Mouse (Mus musculus) cerebral cortex, adult 2 months (tissue): ENCODE data around the gene Ccdc170.

Source experiments
- WGBS: fragments of 180-500 bp; shearing (Covaris S2); methylation state at CpG from one replicate; pipeline ENCODE4 v1.1.7; 2018; 5-methylcytosine and 5-hydroxymethylcytosine counted together

Ccdc170 gene

DNA sequence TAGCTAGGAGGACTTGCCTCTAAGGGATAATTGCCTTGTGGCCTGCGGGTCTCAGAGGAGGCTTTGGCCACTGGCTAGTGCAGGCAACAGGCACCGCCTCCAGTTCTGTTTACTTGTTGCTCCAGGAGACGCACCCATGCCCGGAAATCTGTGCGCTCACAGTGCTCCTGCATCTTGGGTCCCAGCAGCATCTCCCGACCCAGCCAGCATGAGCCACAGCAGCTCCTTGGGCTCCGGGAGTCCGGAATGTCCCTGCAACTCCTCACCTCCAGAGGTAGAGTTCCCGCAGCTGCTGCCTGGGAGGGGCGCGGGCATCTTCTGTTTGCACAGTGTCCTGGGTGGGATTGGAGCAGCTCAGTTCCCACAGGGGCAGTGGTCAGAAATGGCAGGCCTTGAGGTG, at the start of gene Ccdc170:
TSS of gene Ccdc170 (plus strand) at position 148 of the 400 bp plus-strand sequence.
- WGBS = 57% methylated on average over 11 of the region's 11 CpGs

DNA sequence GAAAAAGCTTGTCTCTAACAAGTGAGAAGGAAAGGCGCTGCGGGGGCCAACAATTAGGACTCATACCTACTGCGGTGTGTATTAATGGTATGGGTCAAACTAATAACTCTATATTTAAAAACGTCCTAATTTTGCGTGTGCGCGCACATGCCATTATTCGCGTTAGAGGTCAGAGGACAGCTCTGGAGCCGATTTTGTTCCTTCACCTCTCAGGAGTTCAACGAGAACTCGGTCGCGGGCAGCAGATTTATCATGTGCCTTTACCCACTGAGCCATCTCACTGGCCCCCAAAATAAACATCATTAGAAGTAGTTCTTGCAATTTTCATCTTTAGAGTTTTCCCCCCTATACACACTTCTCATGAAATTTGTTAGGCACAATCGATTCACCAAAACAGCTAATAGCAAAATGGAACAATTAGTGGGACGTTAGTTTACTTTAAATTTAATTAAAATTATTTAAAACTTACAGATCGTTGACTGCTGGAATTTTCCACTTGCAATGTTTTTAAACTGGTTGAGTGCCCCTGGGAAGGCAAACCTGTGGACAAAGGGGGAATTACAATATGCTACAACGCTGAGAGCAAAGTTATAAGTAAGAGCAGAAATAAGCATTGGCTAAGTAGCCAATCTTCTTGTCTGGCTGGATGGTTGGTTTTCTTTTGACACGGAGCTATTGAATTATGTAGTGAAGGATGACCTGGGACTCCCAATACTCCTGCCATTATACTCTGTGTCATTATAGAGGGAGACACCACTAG, 49.1 kb upstream of the Ccdc170 start:
- 9% methylated on average over 19 of the region's 19 CpGs for WGBS

DNA sequence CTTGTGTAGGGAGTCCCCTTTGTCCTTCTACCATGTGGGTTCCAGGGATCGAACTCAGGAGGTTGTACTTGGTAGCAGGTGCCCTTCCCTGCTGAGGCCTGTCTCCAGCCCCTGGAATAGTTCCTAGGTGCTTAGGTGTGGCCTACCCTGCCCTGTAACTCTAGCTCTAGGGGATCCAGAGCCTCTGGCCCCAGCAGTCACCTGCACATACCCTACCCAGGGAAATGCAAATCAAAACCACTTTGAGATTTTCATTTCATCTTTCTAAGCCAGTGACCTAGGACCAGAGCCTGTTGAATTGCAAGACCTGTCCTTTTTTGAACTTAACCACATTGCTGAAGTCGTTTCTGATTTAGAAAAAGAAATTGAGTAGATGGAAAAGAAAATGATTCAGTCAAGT, 48.4 kb upstream of the Ccdc170 start:
- WGBS = 80% methylated on average over 2 of the region's 2 CpGs

DNA sequence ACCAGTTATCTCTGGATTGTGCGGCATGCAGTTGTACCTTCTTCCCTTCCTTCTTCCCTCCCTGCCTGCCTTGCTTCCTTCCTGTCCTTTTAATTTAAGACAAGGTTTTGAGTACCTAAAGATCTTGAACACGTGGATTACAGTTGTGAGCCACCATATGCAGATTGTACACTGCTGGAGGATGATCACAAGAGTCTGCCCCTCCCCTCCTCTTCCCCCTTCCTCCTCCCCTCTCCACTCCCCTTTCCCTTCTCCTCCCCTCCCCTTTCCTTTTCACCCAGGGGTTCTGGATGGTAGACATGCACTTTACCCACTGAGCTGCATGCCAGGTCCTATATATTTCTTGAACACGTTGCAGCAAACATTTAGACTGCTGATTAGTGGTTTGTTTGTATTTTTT, 46.9 kb upstream of the Ccdc170 start:
- WGBS = 90% methylated on average over 3 of the region's 3 CpGs

DNA sequence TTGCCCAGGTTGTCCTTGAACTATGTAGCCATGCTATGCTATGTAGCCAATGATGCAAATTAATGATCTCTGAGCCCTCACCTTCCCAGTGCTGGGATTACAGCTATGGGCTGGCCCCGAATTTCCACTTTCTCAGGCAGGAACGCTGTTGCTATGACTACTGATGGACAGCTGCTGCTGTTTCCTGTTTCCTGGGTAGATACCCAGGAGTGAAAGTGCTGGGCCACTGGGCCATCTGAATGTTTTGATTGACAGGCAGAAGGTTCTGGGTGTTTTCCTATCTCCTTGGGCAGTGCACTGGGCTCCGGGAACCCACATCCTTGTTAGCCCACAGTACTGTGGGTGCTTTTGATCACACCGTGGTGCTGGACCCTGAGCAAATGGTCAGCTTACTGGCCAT, 25.9 kb upstream of the Ccdc170 start:
- 81% methylated on average over 4 of the region's 4 CpGs for WGBS

DNA sequence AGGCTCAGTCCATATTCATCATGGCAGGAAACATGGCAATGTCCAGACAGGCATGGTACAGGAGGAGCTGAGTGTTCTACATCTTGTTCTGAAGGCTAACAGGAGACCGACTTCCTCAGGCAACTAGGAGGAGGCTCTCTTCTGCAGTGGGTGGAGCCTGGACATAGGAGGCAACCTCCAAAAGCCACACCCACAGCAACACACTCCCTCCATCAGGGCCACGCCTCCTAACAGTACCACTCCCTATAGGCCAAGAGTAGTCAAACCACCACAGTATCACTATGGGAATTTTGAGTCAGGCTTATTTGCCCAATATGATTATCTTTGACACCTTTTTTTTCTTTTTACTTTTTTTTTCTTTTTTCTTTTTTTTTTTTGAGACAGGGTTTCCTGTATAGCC, 22.1 kb upstream of the Ccdc170 start:
- 93% methylated on average over 2 of the region's 2 CpGs for WGBS

DNA sequence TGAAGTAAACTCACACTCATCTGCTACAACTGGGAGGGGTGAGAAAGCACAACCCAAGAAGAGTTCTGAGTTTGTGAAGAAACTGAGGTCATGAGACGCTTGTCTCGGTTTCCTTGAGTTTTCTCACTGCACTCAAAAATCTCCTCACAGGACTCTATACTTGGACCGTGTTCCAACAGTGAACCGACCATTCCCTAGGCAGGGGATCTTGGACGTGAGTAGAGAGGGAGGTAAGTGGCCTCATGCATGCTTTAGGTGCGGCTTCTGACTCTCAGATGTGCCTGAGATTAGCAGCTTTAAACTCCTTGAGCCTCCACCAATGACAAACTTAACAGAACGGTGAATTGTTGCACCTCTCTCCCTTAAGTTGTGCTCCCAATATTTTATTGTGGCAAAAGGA, 16.5 kb upstream of the Ccdc170 start:
- 87% methylated on average over 7 of the region's 7 CpGs for WGBS

DNA sequence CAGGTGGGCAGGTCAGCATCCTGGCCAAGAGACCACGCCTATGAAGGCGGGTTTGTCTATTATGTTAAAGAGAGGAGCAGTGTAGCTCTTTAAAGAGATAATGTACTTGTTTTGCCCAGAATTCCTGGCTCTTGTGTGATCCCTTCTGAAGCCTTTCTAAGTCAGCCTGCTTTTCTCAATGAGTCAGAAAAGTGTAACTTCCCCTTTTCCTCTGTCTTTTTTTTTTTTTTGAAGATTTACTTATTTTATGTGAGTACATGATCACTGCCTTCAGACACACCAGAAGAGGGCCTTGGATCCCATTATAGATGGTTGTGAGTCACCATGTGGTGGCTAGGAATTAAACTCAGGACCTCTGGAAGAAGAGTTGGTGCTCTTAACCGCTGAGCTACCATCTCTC, 12.9 kb upstream of the Ccdc170 start:
- WGBS = 81% methylated on average over 3 of the region's 3 CpGs

DNA sequence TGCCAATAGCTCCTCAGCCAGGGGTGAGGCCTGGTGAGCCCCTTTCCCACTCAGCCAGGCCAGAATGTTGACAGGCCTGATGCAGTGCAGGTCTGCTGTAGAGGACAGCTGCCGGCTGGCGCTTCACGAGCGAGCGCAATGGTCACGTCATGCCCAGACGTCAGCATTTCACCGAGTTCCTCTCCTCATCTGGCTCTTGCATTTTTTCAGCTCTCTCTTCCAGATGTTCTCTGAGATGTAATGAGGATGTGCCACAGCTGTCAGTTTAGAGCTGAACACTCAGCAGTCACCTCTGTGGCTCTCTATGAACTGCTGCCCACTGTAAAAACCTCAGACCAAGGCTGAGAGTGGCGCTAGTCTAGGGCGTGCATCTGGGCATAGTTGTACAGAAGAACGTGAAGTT, 8.7 kb upstream of the Ccdc170 start:
- WGBS = 92% methylated on average over 11 of the region's 11 CpGs

DNA sequence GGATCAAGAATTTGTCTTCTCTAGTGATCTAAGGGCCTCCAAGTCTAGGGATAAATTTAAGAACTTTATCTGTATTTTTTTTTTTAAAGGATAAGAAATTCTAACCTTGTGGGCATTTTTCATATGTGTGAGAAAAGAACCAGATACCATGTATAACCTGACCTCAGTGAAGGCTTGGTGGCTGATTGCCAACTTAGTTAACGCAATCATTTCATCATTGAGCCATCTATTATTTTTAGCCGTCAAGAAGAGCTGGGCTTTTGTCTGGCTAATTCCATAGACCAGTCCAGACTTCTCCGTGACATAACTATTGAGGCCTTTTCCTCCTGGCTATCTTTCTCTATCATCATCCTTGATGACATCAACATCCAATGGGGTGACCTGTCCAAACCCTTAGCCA, 6.9 kb upstream of the Ccdc170 start:
- WGBS = 89% methylated on average over 3 of the region's 3 CpGs

DNA sequence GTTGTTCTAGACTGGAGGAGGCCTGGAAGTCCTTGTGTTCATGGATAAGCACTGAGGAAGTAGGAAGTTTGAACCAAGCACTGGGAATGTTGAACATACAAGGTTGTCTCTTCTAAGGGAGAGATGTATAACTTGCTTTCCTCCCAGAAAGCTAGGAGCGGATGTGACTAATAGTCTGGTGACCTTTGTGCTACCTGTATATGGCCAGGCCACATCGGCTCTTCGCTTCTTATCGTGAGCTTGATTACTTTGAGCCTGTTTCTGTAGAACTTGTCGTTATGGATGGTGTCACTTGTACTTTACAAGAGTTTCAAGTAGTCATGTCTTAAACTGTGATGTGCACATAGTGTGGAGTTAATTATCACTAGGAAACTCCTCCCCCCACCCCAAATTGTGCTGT, 5.7 kb upstream of the Ccdc170 start:
- WGBS = 92% methylated on average over 5 of the region's 5 CpGs

DNA sequence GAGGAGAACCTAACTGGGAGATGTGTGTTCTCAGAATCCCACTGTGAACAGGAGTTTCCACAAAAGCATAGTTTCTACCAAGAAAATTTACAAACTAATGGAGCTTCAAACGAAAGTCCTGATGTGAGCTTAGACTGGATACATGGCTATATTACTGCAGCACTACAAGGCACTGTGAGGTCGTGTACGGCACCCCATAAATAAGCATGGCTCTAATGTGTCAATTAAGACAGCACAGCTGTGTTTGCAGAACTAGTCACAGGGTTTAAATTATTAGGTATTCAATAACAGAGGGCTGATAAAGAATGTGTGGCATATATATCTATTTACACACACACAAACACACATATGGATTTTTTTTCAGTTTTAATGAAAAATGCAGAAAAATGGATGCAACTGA, 1.4 kb upstream of the Ccdc170 start:
- 91% methylated on average over 3 of the region's 3 CpGs for WGBS

DNA sequence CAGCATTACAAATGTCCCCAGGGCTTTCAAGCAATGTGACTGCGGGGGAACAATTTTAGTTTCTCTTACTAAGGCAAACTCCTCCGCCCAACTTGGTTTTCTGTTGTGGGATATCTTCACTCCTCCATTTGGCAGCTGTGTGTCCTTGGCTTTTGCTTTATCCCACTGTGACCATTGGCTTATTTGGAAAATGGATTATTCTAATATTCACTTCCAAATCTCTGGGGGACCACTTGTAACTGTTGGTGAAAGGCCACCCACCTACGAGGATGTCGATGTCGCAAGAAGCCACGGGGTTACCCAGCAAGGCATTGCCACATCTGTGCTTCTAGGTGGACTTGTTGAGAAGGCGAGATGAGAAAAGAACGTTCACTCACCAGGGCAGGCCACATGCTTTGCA, 607 bp upstream of the Ccdc170 start:
- WGBS = 88% methylated on average over 8 of the region's 8 CpGs

DNA sequence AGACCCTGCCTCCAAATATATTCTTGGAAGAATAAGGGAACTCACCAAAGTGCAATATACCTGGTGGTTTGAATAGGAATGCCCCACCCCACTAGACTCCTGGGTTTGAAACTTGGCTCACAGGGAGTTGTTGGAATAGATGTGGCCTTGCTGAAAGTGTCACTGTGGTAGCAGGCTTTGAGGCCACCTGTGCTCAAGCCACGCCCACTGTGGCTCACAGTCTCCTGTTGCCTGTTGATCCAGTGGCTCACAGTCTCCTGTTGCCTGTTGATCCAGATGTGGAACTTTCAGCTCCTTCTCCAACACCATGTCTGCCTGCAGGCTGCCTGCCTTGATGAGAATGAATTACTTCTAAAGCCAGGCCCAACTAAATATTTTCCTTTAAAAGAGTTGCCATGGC, 1.5 kb downstream of the Ccdc170 start:
- 97% methylated on average over 1 of the region's 1 CpGs for WGBS

DNA sequence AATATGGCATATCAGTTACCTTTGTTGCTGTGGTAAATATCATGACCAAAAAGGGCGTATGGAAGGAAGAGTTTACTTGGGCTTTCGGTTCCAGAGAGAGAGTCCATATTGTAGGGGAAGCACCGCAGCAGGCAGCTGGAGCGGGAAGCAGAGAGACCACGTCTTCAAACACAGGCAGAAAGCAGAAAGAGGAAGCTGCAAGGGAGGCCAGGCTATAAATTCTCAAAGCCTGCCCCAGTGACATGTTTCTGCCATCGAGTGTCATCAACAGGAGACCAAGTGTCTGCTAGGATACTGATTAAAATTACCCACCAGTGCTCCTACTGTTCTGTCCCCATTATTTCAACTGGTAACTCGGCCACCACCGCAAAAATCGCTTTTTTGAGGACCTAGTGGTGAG, 2.7 kb downstream of the Ccdc170 start:
- 85% methylated on average over 9 of the region's 9 CpGs for WGBS

DNA sequence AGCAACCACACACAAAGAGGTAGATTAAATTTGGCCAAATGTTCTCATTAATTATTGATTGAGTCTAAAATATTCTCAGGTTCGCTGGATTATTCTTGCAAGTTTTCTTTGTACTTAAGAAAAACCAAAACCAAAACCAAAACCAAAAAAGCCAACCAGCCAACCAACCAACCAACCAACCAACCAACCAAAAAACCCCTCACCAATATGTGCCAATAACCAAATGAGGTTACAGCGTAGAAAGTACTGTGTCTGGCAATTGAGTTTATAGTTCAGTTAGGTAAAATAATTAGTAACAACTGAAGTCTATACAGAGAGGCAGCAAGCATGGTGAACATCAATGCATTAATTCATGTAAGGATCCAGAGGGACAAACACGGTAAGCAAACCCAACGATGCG, 7.6 kb downstream of the Ccdc170 start:
- 78% methylated on average over 5 of the region's 5 CpGs for WGBS

DNA sequence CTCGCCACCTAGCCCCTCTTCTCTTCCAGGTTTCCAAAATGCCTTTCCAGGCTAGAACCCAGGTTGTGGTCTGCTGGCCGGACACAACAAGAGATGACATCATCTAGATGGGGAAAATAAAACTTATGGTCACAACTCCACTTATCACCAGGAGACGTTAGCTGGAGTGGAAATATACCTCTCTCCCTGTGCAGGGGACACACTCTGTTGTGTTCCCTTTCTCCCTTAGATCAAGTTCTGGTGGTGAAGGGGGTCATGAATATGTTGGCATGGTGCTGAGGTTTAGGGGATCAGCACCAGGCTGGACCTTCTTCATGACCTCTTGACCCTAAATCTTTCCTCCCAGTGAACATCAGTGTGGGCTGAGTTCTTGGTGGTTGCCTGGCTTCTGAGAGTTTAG, 9.0 kb downstream of the Ccdc170 start:
- 53% methylated on average over 3 of the region's 3 CpGs for WGBS

DNA sequence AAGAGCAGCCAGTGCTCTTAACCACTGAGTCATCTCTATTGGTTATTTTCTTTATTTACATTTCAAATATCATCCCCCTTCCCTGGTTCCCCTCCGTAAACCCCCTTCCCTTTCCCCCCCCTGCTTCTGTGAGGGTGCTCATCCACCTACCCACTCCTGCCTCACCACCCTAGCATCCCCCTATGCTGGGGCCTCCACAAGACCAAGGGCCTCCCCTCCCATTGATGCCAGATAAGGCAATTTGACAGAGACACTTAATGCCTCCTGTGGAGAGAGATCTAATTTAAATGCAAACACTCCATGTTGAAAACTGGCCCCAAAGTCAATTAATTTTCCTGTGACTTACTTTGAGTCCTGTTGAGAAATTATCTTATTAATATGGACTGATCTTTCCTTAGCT, 9.7 kb downstream of the Ccdc170 start:
- WGBS = 75% methylated on average over 1 of the region's 1 CpGs

DNA sequence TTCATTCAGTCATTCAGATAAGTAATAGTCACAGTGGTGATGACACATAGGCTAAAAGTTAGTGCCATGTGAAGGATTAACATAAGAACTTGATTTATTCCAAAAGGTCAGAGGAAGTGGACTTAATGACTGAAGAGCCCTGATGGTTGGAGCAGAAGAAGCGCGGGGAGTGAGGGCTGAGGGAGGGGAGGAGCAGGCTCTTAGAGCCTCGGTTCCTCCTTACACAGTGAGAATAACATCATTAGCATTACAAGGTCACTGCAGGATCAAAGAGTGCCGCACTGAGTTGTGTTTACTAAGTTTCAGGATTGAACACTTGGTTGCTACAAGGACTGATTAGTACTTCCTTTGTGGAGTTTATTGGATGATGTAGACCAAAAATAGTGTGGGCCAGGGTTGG, 10.6 kb downstream of the Ccdc170 start:
- WGBS = 60% methylated on average over 4 of the region's 4 CpGs

DNA sequence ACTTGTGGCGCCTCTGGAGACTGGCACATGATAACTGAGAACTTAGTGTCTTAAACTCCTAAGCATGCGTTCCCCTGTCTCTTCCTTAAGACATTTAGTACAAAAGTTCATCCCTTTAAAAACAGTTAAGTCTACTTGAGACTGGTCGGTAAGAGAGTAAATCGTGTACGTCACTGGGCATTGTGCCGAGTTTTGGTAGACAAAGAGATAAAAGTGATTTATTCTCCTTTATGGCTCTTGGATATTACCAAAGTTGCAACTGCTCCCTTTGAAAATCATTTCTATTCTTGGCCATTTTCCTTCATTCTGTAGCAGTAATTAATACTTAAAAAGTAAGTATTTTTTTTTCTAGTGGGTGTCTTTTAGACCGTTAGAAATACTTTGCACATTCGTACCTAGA, 20.9 kb downstream of the Ccdc170 start:
- 92% methylated on average over 8 of the region's 8 CpGs for WGBS

DNA sequence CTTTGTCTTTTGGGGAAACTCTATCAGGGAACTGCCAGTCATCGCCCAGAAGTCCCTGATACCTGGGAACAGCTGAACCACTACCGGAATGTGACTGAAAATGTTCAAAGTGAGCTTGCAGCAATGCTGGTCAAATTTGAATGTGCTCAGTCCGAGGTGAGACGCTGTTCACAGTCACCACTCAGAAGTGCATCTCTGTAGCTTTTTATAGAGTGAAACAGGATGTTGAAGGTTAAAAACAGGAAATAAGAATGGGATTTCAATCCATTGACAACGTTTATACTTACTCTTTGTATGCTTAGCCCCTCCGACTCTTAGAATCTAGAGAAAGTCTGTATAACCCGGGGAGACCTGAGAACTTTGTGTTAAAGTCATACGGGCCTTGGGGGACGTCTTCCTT, 30.4 kb downstream of the Ccdc170 start:
- 80% methylated on average over 9 of the region's 9 CpGs for WGBS

DNA sequence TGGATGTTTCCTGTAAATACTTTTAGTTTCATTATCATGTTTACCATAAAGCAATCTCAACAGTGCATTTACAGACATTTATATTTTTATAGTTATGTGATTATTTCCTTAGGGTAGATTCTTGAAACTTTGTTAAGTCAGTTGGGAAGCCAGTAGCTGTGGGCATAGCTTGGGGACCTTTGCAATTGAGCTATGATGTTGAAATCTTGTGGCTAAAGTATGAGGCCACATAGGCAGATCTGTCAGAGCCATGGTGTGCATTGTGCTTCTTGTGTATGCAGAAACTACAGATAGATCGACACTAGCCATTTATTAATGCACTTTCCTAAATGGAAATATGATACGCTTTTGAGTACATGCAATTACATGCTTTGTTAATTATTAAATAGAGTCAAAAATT, 35.3 kb downstream of the Ccdc170 start:
- WGBS = 94% methylated on average over 2 of the region's 2 CpGs

DNA sequence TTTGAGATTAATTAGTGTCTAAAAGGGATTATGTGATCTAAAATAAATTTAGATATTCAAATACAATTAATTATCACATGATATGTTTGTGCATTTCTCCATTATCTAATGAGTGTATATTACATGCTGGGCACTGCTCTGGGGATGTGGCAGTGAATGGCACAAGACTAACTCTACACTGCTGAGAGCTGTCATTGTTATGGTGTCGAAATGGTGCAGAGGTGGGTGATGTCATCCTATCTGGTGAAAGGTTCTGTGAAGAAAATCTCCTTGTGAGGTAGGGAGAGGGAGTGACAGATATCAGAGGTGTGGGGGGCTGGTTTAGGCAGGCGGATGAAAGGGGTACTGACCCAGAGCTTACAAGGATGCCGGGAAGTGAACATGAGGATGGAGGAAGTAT, 37.3 kb downstream of the Ccdc170 start:
- WGBS = 67% methylated on average over 3 of the region's 3 CpGs

DNA sequence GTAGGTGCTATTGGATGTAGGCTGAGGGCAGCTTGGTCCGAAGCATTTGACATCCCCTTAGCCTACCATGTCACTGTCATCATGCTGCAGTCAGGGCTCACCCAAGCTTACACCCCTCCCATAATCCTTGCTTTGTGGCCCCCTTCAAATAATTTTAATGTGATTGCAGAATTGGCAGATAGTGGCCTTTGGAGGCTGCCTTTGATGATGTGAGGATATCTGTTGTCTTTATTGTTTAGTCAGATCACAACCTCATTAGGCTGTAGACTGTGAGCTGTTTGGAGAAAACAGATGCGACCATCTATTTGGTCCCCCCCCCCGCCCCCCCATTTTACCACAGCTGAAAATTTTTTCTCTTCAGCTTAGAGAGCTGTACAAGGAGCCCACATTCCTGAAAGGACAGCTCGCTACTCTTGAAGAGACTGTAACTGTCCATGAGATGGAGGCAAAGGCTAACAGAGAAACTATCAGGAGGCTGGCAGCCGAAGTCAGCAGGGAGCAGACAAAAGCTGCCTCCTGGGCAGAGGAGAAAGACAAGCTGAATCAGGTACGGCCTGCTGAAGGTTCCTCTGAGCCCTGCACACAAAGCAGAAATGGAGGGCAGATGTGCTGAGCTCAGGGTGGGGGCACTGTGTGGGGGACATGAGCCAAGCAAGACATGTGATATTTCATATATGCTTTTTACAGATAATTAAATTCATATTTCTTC, 38.2 kb downstream of the Ccdc170 start:
- WGBS = 47% methylated on average over 6 of the region's 6 CpGs
